Mouse (Mus musculus) left cerebral cortex, postnatal 14 days (tissue): ENCODE measurements at regions not wholly inside any gene's neighbourhood (a gene's known extent, or its start where the extent isn't known, plus 50 kb on each side); places are given as distances from the start of the nearest gene placed in this dataset.
"Not testable (repeated sequence)": the region's sequence is repeated elsewhere in the genome, so short reads cannot be mapped to it uniquely, and the experiment has no call there.

Experiments used
- DNase-seq, 2 experiments: peaks; one replicate each; pipeline ENCODE4 v3.0.0; 2021 to 2022; ENCODE audit warnings: low spot score in 2 of 2, mixed read lengths in 1 of 2
- intact Hi-C: fragments of 180-260 bp; cut with DNase I; formaldehyde crosslinking; loops from one replicate; pipeline ENCODE4 v1.15.1; 2025

DNA sequence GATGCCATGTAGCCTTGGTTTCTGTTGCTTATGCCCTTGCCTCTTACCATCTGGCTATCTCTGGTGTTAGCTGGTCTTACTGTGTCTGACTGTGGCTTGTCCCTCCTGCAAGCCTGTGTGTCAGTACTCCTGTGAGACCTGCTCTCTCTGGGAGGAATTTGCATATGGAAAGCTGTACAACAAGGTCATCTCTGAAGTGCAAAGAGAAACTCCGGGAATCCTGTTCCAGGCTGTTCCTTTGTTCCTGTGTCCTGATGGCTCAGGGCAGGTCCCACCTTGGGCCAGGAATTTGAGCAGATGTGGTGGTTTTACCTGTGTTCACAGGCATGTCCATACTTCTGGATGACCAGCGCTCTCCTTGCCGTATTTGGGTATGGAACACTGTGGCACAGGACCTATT is 218.6 kb upstream of the Nsun6 start:
- intact Hi-C loops: no loop called here
- no peak for DNase-seq

GRCm38 (mm10) chr2:15260486-15261165 is 205.8 kb upstream of the Nsun6 start:
- DNase-seq: peak; percentile 3 to 5
- intact Hi-C loops: no loop called here

DNA sequence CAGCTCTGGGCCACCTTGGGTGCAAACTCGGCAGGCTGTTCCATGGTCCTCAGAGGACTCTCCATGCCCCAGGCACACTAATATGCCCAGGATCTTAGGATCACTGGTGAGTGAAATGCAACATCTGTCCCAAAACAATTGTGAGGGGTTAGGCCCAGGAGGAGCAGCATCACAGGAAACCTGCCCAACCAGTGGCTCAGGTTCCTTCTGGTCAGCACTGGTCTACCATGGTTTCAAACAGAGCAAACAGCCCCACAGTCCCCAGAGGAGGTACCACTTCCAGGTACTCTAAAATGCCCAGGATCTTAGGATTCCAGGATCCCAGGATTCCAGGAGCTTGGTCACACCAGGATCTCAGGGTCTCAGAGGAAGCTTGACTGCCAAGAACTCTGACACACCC is 187.4 kb upstream of the Nsun6 start:
- intact Hi-C loops, DNase-seq: not testable (repeated sequence)

GRCm38 (mm10) chr2:15221910-15222309 is 167.0 kb upstream of the Nsun6 start:
- intact Hi-C loops: no loop called here
- peak; percentile 7 to 10 for DNase-seq

- DNase-seq: no peak
- intact Hi-C loops: no loop called here
Measured at GRCm38 (mm10) chr2:15188091-15188490, 133.2 kb upstream of the Nsun6 start.

- no peak for DNase-seq
- intact Hi-C loops: no loop called here
Measured at GRCm38 (mm10) chr2:15181000-15181399, 126.1 kb upstream of the Nsun6 start.

DNA sequence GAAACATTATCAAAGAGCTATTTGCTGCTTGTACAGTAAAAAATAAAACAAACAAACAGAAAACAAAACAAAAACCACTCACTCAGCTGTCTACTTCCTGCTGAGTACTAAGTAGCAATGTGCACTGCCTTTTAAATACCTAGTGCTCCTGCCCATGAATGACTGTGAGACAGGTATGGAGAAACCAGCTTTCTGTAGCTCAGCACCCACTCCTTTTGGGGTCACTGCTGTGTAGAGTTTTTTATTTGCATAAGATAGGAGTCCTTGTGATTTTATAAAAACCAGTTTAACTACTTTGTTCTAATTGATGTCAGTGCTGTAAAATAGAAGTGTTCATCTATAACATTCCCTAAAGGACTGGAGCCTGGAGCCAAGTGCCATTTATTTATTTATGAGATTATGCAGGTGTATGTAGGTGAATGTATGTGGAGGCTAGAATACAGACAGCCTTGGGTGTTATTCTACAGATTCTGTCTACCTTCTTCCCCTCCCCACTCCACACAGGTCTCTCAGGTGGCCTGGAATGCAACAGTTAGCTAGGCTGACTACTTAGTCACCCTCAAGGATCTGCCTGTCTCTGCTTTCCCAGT is 111.7 kb upstream of the Nsun6 start:
- intact Hi-C loops: no loop called here
- DNase-seq: no peak

GRCm38 (mm10) chr2:15165830-15166229 is 111.0 kb upstream of the Nsun6 start:
- no peak for DNase-seq
- intact Hi-C loops: no loop called here

DNA sequence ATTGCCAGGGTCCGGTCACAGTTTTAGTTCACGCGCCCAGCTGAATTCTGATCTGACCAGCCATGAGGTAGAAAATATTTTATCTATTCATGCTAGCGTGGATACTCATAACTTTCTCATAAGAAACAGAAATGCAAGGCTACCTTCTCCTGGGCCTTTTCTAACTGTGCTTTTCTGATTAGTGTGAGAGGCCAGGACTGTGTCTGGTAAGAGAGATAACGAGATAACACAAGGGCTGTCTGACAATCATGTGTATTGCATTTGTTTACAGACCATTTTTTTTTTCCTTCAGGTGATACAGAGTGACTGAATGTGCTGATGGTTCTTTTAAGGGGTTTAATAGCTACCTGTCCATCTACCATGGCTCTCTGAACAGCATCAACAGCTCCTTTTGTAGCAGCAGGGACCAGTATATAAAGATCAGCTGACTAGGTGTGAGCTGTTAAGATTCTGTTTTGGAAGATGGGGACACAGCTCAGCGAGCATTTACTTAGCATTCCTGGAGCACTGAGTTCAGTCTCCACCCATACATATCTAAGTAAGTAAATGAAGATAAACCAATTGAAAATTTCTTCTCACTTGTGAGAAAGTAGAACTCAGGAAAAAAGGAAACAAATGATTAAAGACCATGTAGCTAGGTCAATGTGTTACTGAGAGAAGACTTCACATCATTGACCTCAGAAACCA is 109.0 kb upstream of the Nsun6 start:
- intact Hi-C loops: no loop called here
- no peak for DNase-seq

- intact Hi-C loops: no loop called here
- no peak for DNase-seq
Measured at GRCm38 (mm10) chr2:15161831-15162230, 107.0 kb upstream of the Nsun6 start.

- intact Hi-C loops: no loop called here
- no peak for DNase-seq
Measured at GRCm38 (mm10) chr2:15157622-15158021, 102.8 kb upstream of the Nsun6 start.

- no peak for DNase-seq
- intact Hi-C loops: no loop called here
Measured at GRCm38 (mm10) chr2:15150823-15151222, 96.0 kb upstream of the Nsun6 start.

- intact Hi-C loops: no loop called here
Measured at GRCm38 (mm10) chr2:15148381-15148780, 93.5 kb upstream of the Nsun6 start.

DNA sequence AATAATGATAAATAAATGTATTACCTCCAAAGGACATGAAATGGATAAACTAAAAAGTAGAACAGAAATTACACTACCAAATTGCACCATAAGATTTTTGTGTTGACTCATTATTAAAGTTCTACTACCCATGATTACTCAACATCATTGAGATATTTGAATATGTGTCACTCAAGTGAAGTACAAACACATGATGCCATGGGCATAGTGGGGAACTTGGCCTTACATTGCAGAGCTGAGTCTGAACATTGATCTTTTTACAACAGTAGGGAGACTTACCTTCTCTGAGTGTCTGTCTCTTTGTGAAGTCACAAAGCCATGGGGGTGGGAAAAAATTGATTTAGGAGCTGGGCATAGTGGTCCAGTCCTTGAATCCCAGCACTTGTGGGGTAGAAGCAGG is 92.1 kb upstream of the Nsun6 start:
- intact Hi-C loops: no loop called here
- no peak for DNase-seq

More at GRCm38 (mm10) chr2:15148381-15148780, 93.5 kb upstream of the Nsun6 start:
- no peak for DNase-seq

- no peak for DNase-seq
- intact Hi-C loops: no loop called here
Measured at GRCm38 (mm10) chr2:15146414-15146813, 91.5 kb upstream of the Nsun6 start.

DNA sequence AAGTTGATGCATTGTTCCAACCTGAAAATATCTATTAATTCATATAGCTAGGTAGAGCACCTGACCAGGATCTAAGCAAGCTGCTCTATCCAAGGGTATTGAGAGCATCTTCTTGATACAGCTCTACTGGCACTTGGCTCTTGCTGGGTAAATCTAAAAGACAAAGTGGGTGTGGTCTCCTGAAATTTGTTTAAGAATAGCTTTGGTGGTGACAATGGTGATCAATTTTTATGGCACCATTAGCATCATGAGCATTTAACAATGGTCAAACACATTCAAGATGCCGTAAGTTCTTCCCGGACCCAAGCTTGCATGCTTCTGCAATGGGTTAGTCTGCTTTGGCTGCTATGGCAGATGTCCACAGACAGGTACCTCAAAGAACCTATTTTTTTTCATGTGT is 89.9 kb upstream of the Nsun6 start:
- intact Hi-C loops: no loop called here
- DNase-seq: no peak

- intact Hi-C loops: no loop called here
- no peak for DNase-seq
Measured at GRCm38 (mm10) chr2:15139877-15140276, 85.0 kb upstream of the Nsun6 start.
